Mouse (Mus musculus) heart, postnatal 0 days (tissue): ENCODE measurements around the gene Polr3c.

Experiments used
- CTCF ChIP-seq: IDR thresholded peaks from 2 replicates; pipeline ENCODE4 v1.5.1; 2016; ENCODE audit warnings: antibody characterized with exemption, control low read depth, low read depth
- EP300 ChIP-seq: IDR thresholded peaks from 2 replicates; pipeline ENCODE4 v1.6.1; 2016; ENCODE audit warnings: antibody characterized with exemption, low read depth

DNA sequence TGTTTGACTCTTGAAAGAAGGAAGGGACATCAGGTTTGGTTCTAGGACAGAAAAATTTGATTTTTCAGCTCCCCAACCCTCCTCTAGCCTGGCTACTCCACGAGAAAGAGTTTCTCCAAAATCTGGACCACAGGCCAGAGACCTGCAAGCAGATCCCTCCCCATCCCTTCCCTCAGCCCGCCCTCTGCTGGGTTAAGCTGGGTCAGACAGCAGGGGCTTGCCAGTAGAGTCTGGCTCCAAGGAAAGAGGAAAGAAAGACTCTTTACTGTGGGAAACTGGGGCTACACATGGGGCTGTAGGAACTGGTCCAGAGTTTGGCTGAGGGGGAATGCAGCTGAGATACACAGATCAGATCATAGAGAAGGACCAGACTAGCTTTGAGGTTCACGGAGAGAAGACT lies 34.9 kb downstream of the Polr3c start:
- TF ChIP-seq CTCF (peak; percentile 48), EP300 (no peak)
